Mouse (Mus musculus): Measurements from ENCODE around the gene Hoxd9. TPM values are rescaled to one million over a fixed set of nuclear protein-coding genes. Genes with fewer than 3 reads are reported as not detected.

Hoxd9 gene
- total and polyA plus RNA-seq, 2 experiments from 2014 or later = 0.12 to 0.84 TPM

- Histone ChIP-seq H3K4me1 (ENCODE audit: control insufficient read depth, insufficient read depth) (peaks cover 6% of the 10 kb centered on the region; the same call in 1 of the 2 replicates), H3K27me3 (ENCODE audit: control insufficient read depth, insufficient read depth, low read length) (peaks cover 99% of the 10 kb centered on the region), H3K27ac (ENCODE audit: low read depth) (no peak overlapping the region), H3K9me3 (replicated peaks; ENCODE audit: control insufficient read depth, low read length) (no peaks in the 10 kb centered on the region), H3K9ac (replicated peaks; ENCODE audit: low read depth, low read length) (no peak overlapping the region), H3K4me3 (ENCODE audit: low read depth, low read length) (no peak overlapping the region), H3K36me3 (replicated peaks; ENCODE audit: control insufficient read depth, insufficient read depth, low read length) (no peaks in the 10 kb centered on the region), H3K4me2 (ENCODE audit: low read depth, low read length) (no peak overlapping the region)
- ATAC-seq (ENCODE audit: insufficient read depth, low read depth) = no peak
- TF ChIP-seq CTCF (IDR thresholded peaks at IDR 0.05; ENCODE audit: low read depth) (no peak), EP300 (IDR thresholded peaks at IDR 0.05; ENCODE audit: low read depth) (no peak)
- WGBS = 15% methylated on average over 7 of the region's 7 CpGs
- DNase-seq (ENCODE audit: low spot score) = no peak
Observed at GRCm38 (mm10) chr2:74707599-74707998, 10.1 kb downstream of the Hoxd9 start.

GRCm38 (mm10) chr2:74708676-74709075 lies 11.1 kb downstream of the Hoxd9 start:
- 16% methylated on average over 4 of the region's 4 CpGs for WGBS
- no peaks in the 10 kb centered on the region for H3K9me3 ChIP-seq (replicated peaks; ENCODE audit: control insufficient read depth, low read length)

GRCm38 (mm10) chr2:74709465-74710419 lies 12.2 kb downstream of the Hoxd9 start:
- ATAC-seq (ENCODE audit: insufficient read depth, low read depth) = no peak
- H3K4me1 ChIP-seq (ENCODE audit: control insufficient read depth, insufficient read depth) = peaks cover 6% of the 10 kb centered on the region; the same call in 1 of the 2 replicates
- no peak overlapping the region for H3K4me3 ChIP-seq (ENCODE audit: low read depth, low read length)
- no peak for DNase-seq (ENCODE audit: low spot score)
- H3K4me2 ChIP-seq (ENCODE audit: low read depth, low read length) = no peak overlapping the region
- H3K27me3 ChIP-seq (ENCODE audit: control insufficient read depth, insufficient read depth, low read length) = peaks cover 99% of the 10 kb centered on the region
- no peak overlapping the region for H3K9ac ChIP-seq (replicated peaks; ENCODE audit: low read depth, low read length)
- no peak for TF ChIP-seq EP300 (IDR thresholded peaks at IDR 0.05; ENCODE audit: low read depth)
- TF ChIP-seq CTCF (IDR thresholded peaks at IDR 0.05; ENCODE audit: low read depth) = no peak
- H3K9me3 ChIP-seq (replicated peaks; ENCODE audit: control insufficient read depth, low read length) = no peaks in the 10 kb centered on the region
- no peaks in the 10 kb centered on the region for H3K36me3 ChIP-seq (replicated peaks; ENCODE audit: control insufficient read depth, insufficient read depth, low read length)
- no peak overlapping the region for H3K27ac ChIP-seq (ENCODE audit: low read depth)
- WGBS = 11% methylated on average over 5 of the region's 5 CpGs

More at GRCm38 (mm10) chr2:74708676-74709075, 11.1 kb downstream of the Hoxd9 start:
- no peak for TF ChIP-seq EP300 (IDR thresholded peaks at IDR 0.05; ENCODE audit: low read depth)
- no peak for TF ChIP-seq CTCF (IDR thresholded peaks at IDR 0.05; ENCODE audit: low read depth)
- Histone ChIP-seq H3K36me3 (replicated peaks; ENCODE audit: control insufficient read depth, insufficient read depth, low read length) (no peaks in the 10 kb centered on the region), H3K27ac (ENCODE audit: low read depth) (no peak overlapping the region), H3K27me3 (ENCODE audit: control insufficient read depth, insufficient read depth, low read length) (peaks cover 99% of the 10 kb centered on the region), H3K4me1 (ENCODE audit: control insufficient read depth, insufficient read depth) (peaks cover 6% of the 10 kb centered on the region; the same call in 1 of the 2 replicates), H3K9ac (replicated peaks; ENCODE audit: low read depth, low read length) (no peak overlapping the region), H3K4me2 (ENCODE audit: low read depth, low read length) (no peak overlapping the region), H3K4me3 (ENCODE audit: low read depth, low read length) (no peak overlapping the region)
- ATAC-seq (ENCODE audit: insufficient read depth, low read depth) (no peak), DNase-seq (ENCODE audit: low spot score) (no peak)

GRCm38 (mm10) chr2:74710929-74711543 lies 13.5 kb downstream of the Hoxd9 start:
- Histone ChIP-seq H3K4me3 (ENCODE audit: low read depth, low read length) (no peak overlapping the region; the same call in 1 of the 2 replicates), H3K36me3 (replicated peaks; ENCODE audit: control insufficient read depth, insufficient read depth, low read length) (no peaks in the 10 kb centered on the region), H3K27me3 (ENCODE audit: control insufficient read depth, insufficient read depth, low read length) (peaks cover 99% of the 10 kb centered on the region), H3K4me2 (ENCODE audit: low read depth, low read length) (no peak overlapping the region), H3K4me1 (ENCODE audit: control insufficient read depth, insufficient read depth) (peaks cover 6% of the 10 kb centered on the region; the same call in 1 of the 2 replicates), H3K27ac (ENCODE audit: low read depth) (no peak overlapping the region), H3K9me3 (replicated peaks; ENCODE audit: control insufficient read depth, low read length) (no peaks in the 10 kb centered on the region), H3K9ac (replicated peaks; ENCODE audit: low read depth, low read length) (no peak overlapping the region)
- under 1% methylated on average over 16 of the region's 16 CpGs for WGBS
- DNase-seq (ENCODE audit: low spot score) (no peak), ATAC-seq (ENCODE audit: insufficient read depth, low read depth) (no peak)
- TF ChIP-seq CTCF (IDR thresholded peaks at IDR 0.05; ENCODE audit: low read depth) = no peak
- no peak for TF ChIP-seq EP300 (IDR thresholded peaks at IDR 0.05; ENCODE audit: low read depth)

- Histone ChIP-seq H3K4me2 (ENCODE audit: low read depth, low read length) (peak within 1 kb of the TSS; percentile 61), H3K4me1 (ENCODE audit: control insufficient read depth, insufficient read depth) (peaks cover 6% of the 10 kb centered on the region; the same call in 1 of the 2 replicates), H3K27ac (ENCODE audit: low read depth) (no peak within 1 kb of the TSS), H3K9me3 (replicated peaks; ENCODE audit: control insufficient read depth, low read length) (no peaks in the 10 kb centered on the region), H3K27me3 (ENCODE audit: control insufficient read depth, insufficient read depth, low read length) (peaks cover 99% of the 10 kb centered on the region), H3K9ac (replicated peaks; ENCODE audit: low read depth, low read length) (no peak within 1 kb of the TSS), H3K4me3 (ENCODE audit: low read depth, low read length) (peak within 1 kb of the TSS; percentile 46), H3K36me3 (replicated peaks; ENCODE audit: control insufficient read depth, insufficient read depth, low read length) (no peaks in the 10 kb centered on the region)
- WGBS = 1% methylated on average over 65 of the region's 65 CpGs
- DNase-seq (ENCODE audit: low spot score) = no peak
- ATAC-seq (ENCODE audit: insufficient read depth, low read depth) = 0 out of 2 replicates have a peak, but pooled peaks have one; percentile 13
- TF ChIP-seq CTCF (IDR thresholded peaks at IDR 0.05; ENCODE audit: low read depth) (no peak), EP300 (IDR thresholded peaks at IDR 0.05; ENCODE audit: low read depth) (no peak)
Observed at GRCm38 (mm10) chr2:74711721-74712621, 14.4 kb downstream of the Hoxd9 start, which contains the start of the genes Hoxd3 and Hoxd4. Gene Hoxd3, plus strand, starts transcription at chr2:74711927. Gene Hoxd4, plus strand, starts transcription at chr2:74711929.

Data from heart, postnatal 0 days (tissue).